Mouse (Mus musculus) midbrain, embryonic 16.5 days (tissue): ENCODE results near the gene Zfp809. TPM values are rescaled to one million over a fixed set of nuclear protein-coding genes. Genes with fewer than 3 reads are reported as not detected.
"Not testable (repeated sequence)": the region's sequence is repeated elsewhere in the genome, so short reads cannot be mapped to it uniquely, and the experiment has no call there.

ENCODE experiments used
- ATAC-seq: fragments of 200-750 bp; cut with Nextera tagmentation; 2 replicates; pipeline ENCODE4 v1.8.0; 2017; ENCODE audit warnings: moderate TSS enrichment
- H3K27ac ChIP-seq: fragments of 300-500 bp; sonication (generic); 2 replicates; pipeline ENCODE4 v1.5.1; 2014; ENCODE audit warnings: mild to moderate bottlenecking, low read length, mixed read lengths
- H3K27me3 ChIP-seq: fragments of 300-500 bp; sonication (generic); 2 replicates; pipeline ENCODE4 v1.6.1; 2014; ENCODE audit warnings: low read depth, low read length, mixed read lengths; ENCODE audit not compliant: control insufficient read depth, insufficient read depth
- H3K36me3 ChIP-seq: fragments of 300-500 bp; sonication (generic); 2 replicates; pipeline ENCODE4 v1.6.1; 2014; ENCODE audit warnings: mild to moderate bottlenecking, low read length, moderate library complexity, mixed read lengths; ENCODE audit not compliant: control insufficient read depth, insufficient read depth
- H3K4me1 ChIP-seq: fragments of 300-500 bp; sonication (generic); 2 replicates; pipeline ENCODE4 v1.6.1; 2014; ENCODE audit warnings: mild to moderate bottlenecking, low read length, mixed read lengths; ENCODE audit not compliant: control insufficient read depth, insufficient read depth
- H3K4me2 ChIP-seq: fragments of 300-500 bp; sonication (generic); 2 replicates; pipeline ENCODE4 v1.6.1; 2014; ENCODE audit warnings: mild to moderate bottlenecking, low read length, mixed read lengths
- H3K4me3 ChIP-seq: fragments of 300-500 bp; sonication (generic); 2 replicates; pipeline ENCODE4 v1.5.1; 2014; ENCODE audit warnings: low read depth, mild to moderate bottlenecking, low read length, moderate library complexity, mixed read lengths
- H3K9ac ChIP-seq: fragments of 300-500 bp; sonication (generic); 2 replicates; pipeline ENCODE4 v1.6.1; 2014; ENCODE audit warnings: low read depth, low read length, mixed read lengths
- H3K9me3 ChIP-seq: fragments of 300-500 bp; sonication (generic); replicated peaks from 2 replicates; pipeline ENCODE4 v1.6.1; 2014; ENCODE audit warnings: mild to moderate bottlenecking, low read length, mixed read lengths; ENCODE audit not compliant: control insufficient read depth, poor library complexity, severe bottlenecking
- WGBS: fragments of 180-500 bp; shearing (Covaris S2); extraction: QIAGEN DNeasy Blood & Tissue Kit; methylation state at CpG from one replicate; pipeline ENCODE4 v1.1.7; 2014; 5-methylcytosine and 5-hydroxymethylcytosine counted together
- polyA plus RNA-seq: library from polyadenylated mRNA; unstranded; fragments of >200 nt; fragmentation: Nextera tagmentation; extraction: Ambion mirVana; gene quantifications from 2 replicates; pipeline ENCODE4 v1.2.1, GENCODE M21; 2015

The Zfp809 gene
- polyA plus RNA-seq, 1 experiment from 2014 or later, result 8.7 TPM

DNA sequence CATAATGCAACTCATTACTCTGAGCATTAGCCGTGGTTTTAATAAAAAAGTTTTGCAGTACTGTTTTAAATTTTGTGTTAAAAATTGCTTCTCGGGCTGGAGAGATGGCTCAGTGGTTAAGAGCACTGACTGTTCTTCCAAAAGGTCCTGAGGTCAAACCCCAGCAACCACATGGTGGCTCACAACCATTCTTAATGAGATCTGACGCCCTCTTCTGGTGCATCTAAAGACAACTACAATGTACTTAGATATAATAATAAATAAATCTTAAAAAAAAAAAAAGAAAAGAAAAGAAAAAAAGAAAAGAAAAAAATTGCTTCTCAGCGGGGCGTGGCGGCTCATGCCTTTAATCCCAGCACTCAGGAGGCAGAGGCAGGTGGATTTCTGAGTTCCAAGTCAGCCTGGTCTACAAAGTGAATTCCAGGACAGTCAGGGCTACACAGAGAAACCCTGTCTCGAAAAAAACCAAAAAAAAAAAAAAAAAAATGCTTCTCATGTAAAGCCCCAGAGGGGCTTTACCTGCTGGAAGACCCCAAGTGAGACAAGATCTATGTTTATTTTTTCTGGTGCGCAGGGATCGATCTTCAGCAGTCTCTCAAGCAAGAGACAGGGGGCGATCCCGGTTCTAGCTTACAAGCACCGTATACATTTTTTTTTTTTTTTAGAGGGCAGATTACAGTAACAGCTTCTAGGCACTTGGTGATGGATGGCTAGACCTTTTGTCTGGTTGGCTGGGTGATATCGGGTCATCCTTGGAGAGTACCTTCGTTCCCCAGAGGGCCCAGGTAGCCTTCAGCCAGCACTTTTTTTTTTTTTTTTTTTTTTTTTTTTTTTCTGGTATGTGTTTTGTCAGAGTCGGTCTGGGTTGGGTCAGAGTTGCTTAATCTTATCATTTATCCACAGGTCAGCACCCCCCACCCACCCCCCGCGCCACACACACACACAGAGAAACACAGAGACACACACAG lies 694 bp upstream of the Zfp809 start:
- WGBS, result 25% methylated on average over 17 of the region's 17 CpGs
- Histone ChIP-seq H3K4me1 (peaks cover 4% of the 10 kb centered on the region; the same call in 1 of the 2 replicates), H3K4me2 (peak overlapping the region; percentile 86), H3K36me3 (no peaks in the 10 kb centered on the region), H3K27me3 (no peaks in the 10 kb centered on the region), H3K27ac (peak overlapping the region; percentile 83), H3K4me3 (peak overlapping the region; percentile 77), H3K9me3 (no peaks in the 10 kb centered on the region), H3K9ac (peak overlapping the region; percentile 32)
- ATAC-seq, result peak; percentile 54

GRCm38 (mm10) chr9:22226389-22226673 lies 817 bp downstream of the Zfp809 start:
- H3K9me3 ChIP-seq, H3K27me3 ChIP-seq, ATAC-seq, H3K4me1 ChIP-seq, H3K36me3 ChIP-seq, H3K9ac ChIP-seq, H3K27ac ChIP-seq: not testable (repeated sequence)
- 82% methylated on average over 7 of the region's 7 CpGs for WGBS
- peak overlapping the region; percentile 77 for H3K4me3 ChIP-seq
- peak overlapping the region; percentile 86 for H3K4me2 ChIP-seq

DNA sequence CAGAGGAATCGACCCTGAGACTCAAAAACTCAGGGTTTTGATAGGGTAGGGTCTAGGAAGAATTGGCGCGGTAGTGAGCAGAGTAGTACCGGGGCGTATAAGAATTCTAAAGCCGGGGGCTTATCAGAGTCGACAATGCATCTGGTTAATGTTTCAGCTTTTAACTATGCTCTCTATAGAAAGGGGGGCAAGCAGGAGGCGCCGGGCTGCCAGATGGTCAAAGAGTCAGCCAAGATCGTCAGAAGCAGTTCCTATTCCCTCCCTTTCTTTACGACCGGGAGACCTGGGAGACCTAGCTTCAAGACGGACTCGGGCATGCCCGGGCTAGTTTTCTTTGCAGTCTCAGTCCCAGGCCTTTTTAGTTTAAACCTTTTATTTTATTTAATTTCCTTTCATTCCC lies 1.3 kb downstream of the Zfp809 start:
- Histone ChIP-seq H3K4me2 (no peak overlapping the region), H3K27me3 (no peaks in the 10 kb centered on the region), H3K4me1 (peaks cover 4% of the 10 kb centered on the region; the same call in 1 of the 2 replicates), H3K4me3 (no peak overlapping the region), H3K9me3 (no peaks in the 10 kb centered on the region), H3K9ac (no peak overlapping the region), H3K36me3 (no peaks in the 10 kb centered on the region), H3K27ac (no peak overlapping the region)
- ATAC-seq, result no peak
- 93% methylated on average over 15 of the region's 15 CpGs for WGBS

GRCm38 (mm10) chr9:22229386-22230026 lies 4.0 kb downstream of the Zfp809 start:
- Histone ChIP-seq H3K4me3 (no peak overlapping the region), H3K27ac (no peak overlapping the region), H3K27me3 (no peaks in the 10 kb centered on the region), H3K4me2 (no peak overlapping the region), H3K9ac (no peak overlapping the region), H3K36me3 (no peaks in the 10 kb centered on the region), H3K4me1 (peaks cover 4% of the 10 kb centered on the region; the same call in 1 of the 2 replicates), H3K9me3 (no peaks in the 10 kb centered on the region)
- no peak for ATAC-seq
- 90% methylated on average over 7 of the region's 7 CpGs for WGBS

- ATAC-seq, result no peak
- H3K4me3 ChIP-seq, result no peak overlapping the region
- H3K4me2 ChIP-seq, result no peak overlapping the region
- no peak overlapping the region for H3K27ac ChIP-seq
- 93% methylated on average over 3 of the region's 3 CpGs for WGBS
- H3K9ac ChIP-seq, result no peak overlapping the region
- H3K9me3 ChIP-seq, result no peaks in the 10 kb centered on the region
- no peaks in the 10 kb centered on the region for H3K36me3 ChIP-seq
- peaks cover 4% of the 10 kb centered on the region; the same call in 1 of the 2 replicates for H3K4me1 ChIP-seq
- H3K27me3 ChIP-seq, result no peaks in the 10 kb centered on the region
Observed at GRCm38 (mm10) chr9:22230061-22230460, 4.5 kb downstream of the Zfp809 start.

- Histone ChIP-seq H3K4me2 (no peak overlapping the region), H3K4me1 (peaks cover 4% of the 10 kb centered on the region; the same call in 1 of the 2 replicates), H3K27ac (no peak overlapping the region), H3K27me3 (no peaks in the 10 kb centered on the region), H3K36me3 (no peaks in the 10 kb centered on the region), H3K9me3 (no peaks in the 10 kb centered on the region), H3K9ac (no peak overlapping the region), H3K4me3 (no peak overlapping the region)
- ATAC-seq, result no peak
Observed at GRCm38 (mm10) chr9:22230556-22230955, 5.0 kb downstream of the Zfp809 start.

GRCm38 (mm10) chr9:22240001-22240400 lies 14.5 kb downstream of the Zfp809 start:
- no peak overlapping the region for H3K4me3 ChIP-seq
- H3K9ac ChIP-seq, result no peak overlapping the region
- no peak overlapping the region for H3K4me2 ChIP-seq
- H3K27ac ChIP-seq, result no peak overlapping the region
- H3K36me3 ChIP-seq, result peaks cover 50% of the 10 kb centered on the region
- 95% methylated on average over 4 of the region's 4 CpGs for WGBS
- no peaks in the 10 kb centered on the region for H3K4me1 ChIP-seq
- H3K27me3 ChIP-seq, result no peaks in the 10 kb centered on the region
- no peak for ATAC-seq
- 0 out of 2 replicates have a peak, but pooled peaks cover 2% of the 10 kb centered on the region for H3K9me3 ChIP-seq

DNA sequence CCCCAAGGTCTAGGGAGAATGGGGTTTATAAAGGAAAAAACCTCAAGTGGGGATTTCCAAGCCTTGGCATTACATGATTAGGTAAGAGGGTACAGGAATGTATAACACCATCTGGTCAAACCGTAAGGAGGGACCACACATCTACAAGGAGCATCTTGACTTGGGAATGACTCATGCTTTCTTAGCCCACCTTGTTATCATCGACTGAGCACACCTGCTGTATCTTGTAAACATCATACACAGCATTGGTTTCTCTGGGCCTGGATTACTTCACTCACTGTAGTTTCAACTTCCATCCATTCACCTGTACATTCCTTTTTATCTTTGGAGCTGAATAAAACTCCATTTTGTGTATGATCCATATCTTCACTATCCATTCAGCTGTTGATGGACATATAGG lies 18.7 kb downstream of the Zfp809 start:
- Histone ChIP-seq H3K4me1 (no peaks in the 10 kb centered on the region), H3K4me2 (no peak overlapping the region), H3K4me3 (no peak overlapping the region), H3K9ac (no peak overlapping the region), H3K9me3 (peaks cover 17% of the 10 kb centered on the region), H3K27me3 (no peaks in the 10 kb centered on the region), H3K36me3 (peaks cover 53% of the 10 kb centered on the region), H3K27ac (no peak overlapping the region)
- WGBS, result 97% methylated on average over 2 of the region's 2 CpGs
- ATAC-seq, result no peak

GRCm38 (mm10) chr9:22256579-22256978 lies 31.1 kb downstream of the Zfp809 start:
- ATAC-seq, result no peak
- 98% methylated on average over 4 of the region's 4 CpGs for WGBS
- Histone ChIP-seq H3K4me2 (no peak overlapping the region), H3K4me3 (no peak overlapping the region), H3K4me1 (peaks cover 3% of the 10 kb centered on the region; the same call in 1 of the 2 replicates), H3K27me3 (no peaks in the 10 kb centered on the region), H3K36me3 (peaks cover 36% of the 10 kb centered on the region), H3K9me3 (peaks cover 6% of the 10 kb centered on the region; the same call in 1 of the 2 replicates), H3K9ac (no peak overlapping the region), H3K27ac (no peak overlapping the region)
